ENCODE assay signal across 9 mouse cellular contexts in genomic region chrX:112524755-112525154, GRCm38 (mm10). TPM values are rescaled to one million over a fixed set of nuclear protein-coding genes. Genes with fewer than 3 reads are reported as not detected.
DNase-seq lines count a peak whose midpoint lies in the region; ATAC-seq lines count a peak whose summit lies in the region.
"Had no signal": no experiment of that assay in that cellular context is flagged by ENCODE, and none has a peak within 500 bp of the region (broad histone marks: within the 10 kb centered on the region; RNA-seq: fewer than 3 reads in every experiment).

No protein-coding gene starts in this region.

- H3K4me2 ChIP-seq in neural tube, embryonic 12.5 days (replicated peaks): no peak overlapping the region
- H3K4me2 ChIP-seq in neural tube, embryonic 15.5 days: no peak overlapping the region
- H3K4me2 ChIP-seq in forebrain, embryonic 16.5 days (ENCODE audit: low read length): no peak overlapping the region
- H3K4me2 ChIP-seq: hindbrain, embryonic 15.5 days had no signal

- peak; percentile 64; the same call in 1 of the 2 replicates for ATAC-seq in frontal cortex, adult (ENCODE audit: low TSS enrichment)
- ATAC-seq in neural tube, embryonic 12.5 days (ENCODE audit: low FRiP score, low read depth): peak; percentile 44; the same call in 1 of the 2 replicates
- ATAC-seq in neural tube, embryonic 15.5 days (ENCODE audit: low FRiP score): no peak
- peak; percentile 58; the same call in 1 of the 2 replicates for ATAC-seq in forebrain, embryonic 16.5 days

- no peaks in the 10 kb centered on the region for H3K9me3 ChIP-seq in neural tube, embryonic 12.5 days
- H3K9me3 ChIP-seq in neural tube, embryonic 15.5 days (replicated peaks): no peaks in the 10 kb centered on the region
- H3K9me3 ChIP-seq in forebrain, embryonic 16.5 days (ENCODE audit: control insufficient read depth, low read length): no peaks in the 10 kb centered on the region
- H3K9me3 ChIP-seq: hindbrain, embryonic 15.5 days had no signal

- DNase-seq in frontal cortex, postnatal 10 days (ENCODE audit: low spot score in 2 of 2): no peak
- peak; percentile 48 for DNase-seq in mesoderm, embryonic 11.5 days (ENCODE audit: low read depth, low spot score)
- no peak for DNase-seq in B cell, adult 2 months
- DNase-seq in thymus, postnatal 25 days: no peak

- no peaks in the 10 kb centered on the region for H3K36me3 ChIP-seq in neural tube, embryonic 12.5 days
- no peaks in the 10 kb centered on the region for H3K36me3 ChIP-seq in neural tube, embryonic 15.5 days
- H3K36me3 ChIP-seq in forebrain, embryonic 16.5 days (ENCODE audit: control insufficient read depth, insufficient read depth): no peaks in the 10 kb centered on the region
- H3K36me3 ChIP-seq: hindbrain, embryonic 15.5 days had no signal

- no peaks in the 10 kb centered on the region for H3K4me1 ChIP-seq in neural tube, embryonic 12.5 days
- no peaks in the 10 kb centered on the region for H3K4me1 ChIP-seq in neural tube, embryonic 15.5 days
- H3K4me1 ChIP-seq in forebrain, embryonic 16.5 days (replicated peaks; ENCODE audit: control insufficient read depth, insufficient read depth, low read length): no peaks in the 10 kb centered on the region
- H3K4me1 ChIP-seq: hindbrain, embryonic 15.5 days had no signal

- 76% methylated on average over 1 of the region's 1 CpGs for WGBS in neural tube, embryonic 12.5 days
- WGBS in neural tube, embryonic 15.5 days: 76% methylated on average over 1 of the region's 1 CpGs
- 70% methylated on average over 1 of the region's 1 CpGs for WGBS in forebrain, embryonic 16.5 days

- H3K4me3 ChIP-seq in neural tube, embryonic 12.5 days: no peak overlapping the region
- H3K4me3 ChIP-seq in neural tube, embryonic 15.5 days (replicated peaks): no peak overlapping the region
- H3K4me3 ChIP-seq in forebrain, embryonic 16.5 days (replicated peaks; ENCODE audit: low read length): no peak overlapping the region
- H3K4me3 ChIP-seq: hindbrain, embryonic 15.5 days had no signal

- no peak overlapping the region for H3K27ac ChIP-seq in neural tube, embryonic 12.5 days
- no peak overlapping the region for H3K27ac ChIP-seq in neural tube, embryonic 15.5 days (replicated peaks)
- no peak overlapping the region for H3K27ac ChIP-seq in forebrain, embryonic 16.5 days (ENCODE audit: low read length)
- H3K27ac ChIP-seq: hindbrain, embryonic 15.5 days had no signal

- H3K27me3 ChIP-seq in neural tube, embryonic 12.5 days (replicated peaks): no peaks in the 10 kb centered on the region
- H3K27me3 ChIP-seq in neural tube, embryonic 15.5 days (replicated peaks): no peaks in the 10 kb centered on the region
- H3K27me3 ChIP-seq in forebrain, embryonic 16.5 days (replicated peaks; ENCODE audit: control insufficient read depth, insufficient read depth, low read length): no peaks in the 10 kb centered on the region
- H3K27me3 ChIP-seq: hindbrain, embryonic 15.5 days had no signal

- no peak overlapping the region for H3K9ac ChIP-seq in neural tube, embryonic 12.5 days
- no peak overlapping the region for H3K9ac ChIP-seq in neural tube, embryonic 15.5 days (replicated peaks)
- H3K9ac ChIP-seq in forebrain, embryonic 16.5 days (replicated peaks; ENCODE audit: low read depth, low read length): no peak overlapping the region
- H3K9ac ChIP-seq: hindbrain, embryonic 15.5 days had no signal

RNA-seq across cellular contexts. Expression of gene 2010106E10Rik, which starts 29.7 kb away (rescaled TPM):
- polyA plus RNA-seq in neural tube, embryonic 12.5 days (2016; fragmentation: Nextera tagmentation; extraction: Ambion mirVana): not detected in 2 replicates
- not detected in 2 replicates for polyA plus RNA-seq in neural tube, embryonic 15.5 days (2015; fragmentation: Nextera tagmentation; extraction: Ambion mirVana)
- polyA plus RNA-seq in forebrain, embryonic 16.5 days (2015; fragmentation: Nextera tagmentation; extraction: Ambion mirVana): not detected in 2 replicates
- polyA plus RNA-seq: hindbrain, embryonic 15.5 days had no signal
